Mouse (Mus musculus) hindbrain, embryonic 16.5 days (tissue): Measurements from ENCODE around the gene Med24. TPM values are rescaled to one million over a fixed set of nuclear protein-coding genes. Genes with fewer than 3 reads are reported as not detected.

Source experiments
- ATAC-seq: fragments of 200-750 bp; cut with Nextera tagmentation; 2 replicates; pipeline ENCODE4 v1.8.0; 2017; ENCODE audit warnings: moderate TSS enrichment, moderate library complexity
- H3K27ac ChIP-seq: fragments of 300-500 bp; sonication (generic); 2 replicates; pipeline ENCODE4 v1.5.1; 2014; ENCODE audit warnings: low read depth, mild to moderate bottlenecking, control low read depth, low read length, moderate library complexity
- H3K27me3 ChIP-seq: fragments of 300-500 bp; sonication (generic); replicated peaks from 2 replicates; pipeline ENCODE4 v1.6.1; 2014; ENCODE audit warnings: low read length; ENCODE audit not compliant: control insufficient read depth, insufficient read depth
- H3K36me3 ChIP-seq: fragments of 300-500 bp; sonication (generic); 2 replicates; pipeline ENCODE4 v1.6.1; 2014; ENCODE audit warnings: mild to moderate bottlenecking, low read length, moderate library complexity, mixed read lengths; ENCODE audit not compliant: control insufficient read depth, insufficient read depth
- H3K4me1 ChIP-seq: fragments of 300-500 bp; sonication (generic); 2 replicates; pipeline ENCODE4 v1.6.1; 2014; ENCODE audit warnings: low read depth, low read length; ENCODE audit not compliant: control insufficient read depth, insufficient read depth
- H3K4me2 ChIP-seq: fragments of 300-500 bp; sonication (generic); 2 replicates; pipeline ENCODE4 v1.6.1; 2014; ENCODE audit warnings: mild to moderate bottlenecking, low read length, control low read depth, moderate library complexity
- H3K4me3 ChIP-seq: fragments of 300-500 bp; sonication (generic); 2 replicates; pipeline ENCODE4 v1.5.1; 2014; ENCODE audit warnings: mild to moderate bottlenecking, low read length, control low read depth, moderate library complexity
- H3K9ac ChIP-seq: fragments of 300-500 bp; sonication (generic); 2 replicates; pipeline ENCODE4 v1.6.1; 2014; ENCODE audit warnings: low read depth, mild to moderate bottlenecking, control low read depth, low read length, moderate library complexity
- H3K9me3 ChIP-seq: fragments of 300-500 bp; sonication (generic); 2 replicates; pipeline ENCODE4 v1.6.1; 2014; ENCODE audit warnings: mild to moderate bottlenecking, low read length, moderate library complexity; ENCODE audit not compliant: control insufficient read depth
- WGBS: fragments of 180-500 bp; shearing (Covaris S2); extraction: QIAGEN DNeasy Blood & Tissue Kit; methylation state at CpG from one replicate; pipeline ENCODE4 v1.1.7; 2014; 5-methylcytosine and 5-hydroxymethylcytosine counted together
- polyA plus RNA-seq: library from polyadenylated mRNA; unstranded; fragments of >200 nt; fragmentation: Nextera tagmentation; extraction: Ambion mirVana; gene quantifications from 2 replicates; pipeline ENCODE4 v1.2.1, GENCODE M21; 2015

Med24 gene
- polyA plus RNA-seq, 1 experiment from 2014 or later: 62.5 TPM

DNA sequence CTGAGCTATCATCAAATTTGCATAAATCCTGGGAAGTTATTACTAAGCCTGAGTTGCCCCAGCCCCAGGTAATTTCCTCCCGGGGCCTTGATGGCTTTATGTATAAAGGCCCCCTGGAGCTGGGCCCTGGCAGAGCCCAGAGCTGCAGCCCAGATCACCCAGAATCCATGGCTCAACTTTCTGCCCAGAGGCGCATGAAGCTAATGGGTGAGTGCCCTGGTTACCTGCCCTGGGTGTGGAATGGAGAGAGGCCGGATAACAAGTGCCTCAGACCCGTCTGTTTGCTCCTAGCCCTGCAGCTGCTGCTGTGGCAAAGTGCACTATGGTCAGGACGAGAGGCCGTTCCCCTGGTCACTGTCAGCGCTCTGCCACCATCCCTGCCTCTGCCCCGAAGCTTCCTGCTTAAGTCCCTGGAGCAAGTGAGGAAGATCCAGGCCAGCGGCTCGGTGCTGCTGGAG lies 28.0 kb downstream of the Med24 start, which contains the start of gene Csf3:
TSS of gene Csf3 (plus strand) at position 51 of the 458 bp plus-strand sequence.
- WGBS: 41% methylated on average over 10 of the region's 10 CpGs
- H3K27ac ChIP-seq: no peak within 1 kb of the TSS
- no peak within 1 kb of the TSS for H3K9ac ChIP-seq
- H3K4me1 ChIP-seq: no peaks in the 10 kb centered on the region
- no peak for ATAC-seq
- H3K4me3 ChIP-seq: no peak within 1 kb of the TSS
- no peaks in the 10 kb centered on the region for H3K27me3 ChIP-seq
- no peaks in the 10 kb centered on the region for H3K9me3 ChIP-seq
- H3K4me2 ChIP-seq: no peak within 1 kb of the TSS
- peaks cover 18% of the 10 kb centered on the region for H3K36me3 ChIP-seq

DNA sequence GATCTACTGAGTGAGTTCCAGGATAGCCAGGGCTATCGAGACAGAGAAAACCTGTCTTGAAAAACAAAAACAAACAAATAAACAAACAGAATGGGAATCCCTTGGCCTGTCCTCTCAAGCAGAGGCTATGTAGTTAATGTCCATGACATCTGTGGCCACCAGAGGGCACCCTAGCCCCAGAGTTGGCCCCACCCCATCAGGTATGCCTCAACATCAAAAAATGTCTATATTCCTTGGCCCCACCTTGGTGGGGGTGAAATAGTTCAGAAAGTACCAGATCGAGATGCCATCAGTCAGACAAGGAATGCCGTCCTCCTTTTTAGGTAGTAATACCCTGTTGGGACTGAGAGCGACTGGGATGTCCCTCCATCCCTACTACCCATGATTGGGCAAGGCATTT lies 29.3 kb downstream of the Med24 start:
- H3K36me3 ChIP-seq: peaks cover 16% of the 10 kb centered on the region
- H3K9me3 ChIP-seq: no peaks in the 10 kb centered on the region
- H3K9ac ChIP-seq: no peak overlapping the region
- no peaks in the 10 kb centered on the region for H3K27me3 ChIP-seq
- no peak overlapping the region for H3K4me2 ChIP-seq
- 0 out of 2 replicates have a peak, but pooled peaks have one; percentile 53 for ATAC-seq
- 53% methylated on average over 4 of the region's 4 CpGs for WGBS
- H3K4me1 ChIP-seq: no peaks in the 10 kb centered on the region
- no peak overlapping the region for H3K27ac ChIP-seq
- H3K4me3 ChIP-seq: no peak overlapping the region

DNA sequence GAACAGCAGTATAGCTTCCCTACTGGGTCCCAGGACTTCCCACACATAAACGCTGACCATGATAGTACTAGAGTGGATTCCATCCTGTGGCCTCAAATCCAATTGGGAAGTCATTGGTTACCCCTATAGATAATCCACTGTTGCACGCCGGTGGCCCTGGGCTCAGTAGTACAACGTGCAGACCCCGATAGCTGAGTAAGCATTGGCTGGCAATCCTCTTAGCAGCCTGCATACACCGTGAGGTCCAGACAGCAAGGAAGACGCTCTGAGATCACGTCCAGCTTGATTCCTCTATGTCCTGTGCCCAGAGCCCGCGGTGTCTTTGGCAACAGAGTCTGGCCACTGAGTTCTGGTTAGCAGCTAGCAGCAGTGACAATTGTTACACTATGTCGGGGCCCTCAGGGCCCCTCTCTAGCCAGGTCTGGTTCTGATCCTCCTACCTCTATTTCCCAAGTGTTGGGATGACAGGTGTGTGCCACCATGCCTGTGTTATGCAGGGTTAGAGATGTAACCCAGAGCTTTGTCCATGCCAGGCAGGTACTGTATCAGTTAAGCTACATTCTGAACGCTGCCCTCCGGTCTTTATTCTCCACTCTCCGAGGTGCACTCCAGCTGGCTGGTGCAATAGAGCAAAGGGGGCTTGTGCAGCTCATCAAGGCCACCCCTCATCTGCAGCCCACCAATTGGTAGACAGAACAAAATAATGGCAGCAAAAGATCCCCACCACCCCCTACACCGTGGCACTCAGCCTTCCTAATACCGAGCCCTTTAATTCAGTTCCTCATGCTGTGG lies 30.2 kb downstream of the Med24 start:
- no peak overlapping the region for H3K4me3 ChIP-seq
- no peak overlapping the region; the same call in 1 of the 2 replicates for H3K9ac ChIP-seq
- H3K4me1 ChIP-seq: no peaks in the 10 kb centered on the region
- H3K9me3 ChIP-seq: no peaks in the 10 kb centered on the region
- H3K4me2 ChIP-seq: no peak overlapping the region
- H3K27ac ChIP-seq: no peak overlapping the region
- no peaks in the 10 kb centered on the region for H3K27me3 ChIP-seq
- WGBS: 83% methylated on average over 16 of the region's 16 CpGs
- H3K36me3 ChIP-seq: peaks cover 14% of the 10 kb centered on the region
- ATAC-seq: no peak

DNA sequence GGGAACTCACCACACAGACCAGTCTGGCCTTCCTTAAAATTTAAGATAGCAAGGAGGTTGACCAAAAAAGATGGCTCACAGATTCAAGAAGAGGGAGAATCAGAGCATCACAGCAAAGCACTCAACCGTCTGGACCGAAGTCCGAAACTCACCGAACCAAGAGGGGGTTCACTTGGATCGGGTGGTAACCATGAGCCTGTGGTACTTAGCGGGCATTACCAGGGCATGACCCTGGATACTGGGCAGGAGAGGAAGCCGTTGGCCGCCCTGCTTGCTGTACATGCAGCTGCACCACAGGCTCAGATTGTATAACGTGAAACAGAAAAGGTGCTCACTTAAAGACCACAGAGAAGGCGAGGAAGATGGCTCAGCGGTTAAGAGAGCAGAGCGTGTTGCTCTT lies 32.0 kb downstream of the Med24 start:
- H3K9me3 ChIP-seq: no peaks in the 10 kb centered on the region
- WGBS: 90% methylated on average over 12 of the region's 12 CpGs
- peaks cover 22% of the 10 kb centered on the region for H3K36me3 ChIP-seq
- no peak overlapping the region for H3K9ac ChIP-seq
- no peak overlapping the region for H3K4me2 ChIP-seq
- H3K4me3 ChIP-seq: no peak overlapping the region
- no peak for ATAC-seq
- no peaks in the 10 kb centered on the region for H3K27me3 ChIP-seq
- no peak overlapping the region for H3K27ac ChIP-seq
- no peaks in the 10 kb centered on the region for H3K4me1 ChIP-seq

DNA sequence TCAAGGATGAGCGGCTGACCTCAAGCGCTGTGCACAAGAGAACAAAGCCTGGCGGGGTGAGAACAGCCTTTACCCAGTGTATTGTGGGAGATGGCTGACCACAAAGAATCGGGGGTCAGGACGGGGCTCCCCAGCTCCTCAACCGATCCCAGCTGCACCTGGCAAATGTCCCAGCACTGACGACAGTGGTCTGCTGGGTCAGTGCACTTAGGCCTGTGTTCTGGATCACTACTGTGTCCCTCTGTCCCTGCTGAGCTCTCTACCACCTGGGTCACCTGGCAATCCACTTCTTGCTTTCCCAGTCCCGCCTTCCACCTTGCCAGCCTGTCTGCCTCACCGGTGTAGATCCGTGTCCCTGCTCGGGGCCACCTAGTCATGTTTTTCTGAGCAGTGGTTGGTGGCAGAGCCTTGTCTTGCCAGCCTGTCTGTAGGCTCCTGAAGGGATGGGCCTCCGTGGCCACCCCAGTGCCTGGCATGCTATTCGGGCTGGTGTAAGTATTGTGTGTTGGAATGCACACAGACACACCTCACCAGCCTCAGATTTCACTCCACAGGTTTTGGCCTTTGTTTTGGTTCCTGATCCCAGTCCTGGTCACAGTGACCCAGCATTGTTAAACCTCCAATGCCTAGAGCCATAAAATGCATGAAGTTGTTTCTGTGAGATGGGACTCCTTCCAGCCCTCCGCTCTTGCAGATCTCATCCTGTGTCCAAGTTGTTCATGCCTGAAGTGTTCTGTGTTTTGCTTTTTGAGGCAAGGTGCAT lies 32.6 kb downstream of the Med24 start:
- H3K4me2 ChIP-seq: no peak overlapping the region
- no peaks in the 10 kb centered on the region for H3K27me3 ChIP-seq
- no peaks in the 10 kb centered on the region for H3K4me1 ChIP-seq
- peaks cover 28% of the 10 kb centered on the region for H3K36me3 ChIP-seq
- 83% methylated on average over 14 of the region's 14 CpGs for WGBS
- no peak overlapping the region for H3K27ac ChIP-seq
- ATAC-seq: no peak
- H3K9me3 ChIP-seq: no peaks in the 10 kb centered on the region
- H3K4me3 ChIP-seq: no peak overlapping the region
- no peak overlapping the region for H3K9ac ChIP-seq

DNA sequence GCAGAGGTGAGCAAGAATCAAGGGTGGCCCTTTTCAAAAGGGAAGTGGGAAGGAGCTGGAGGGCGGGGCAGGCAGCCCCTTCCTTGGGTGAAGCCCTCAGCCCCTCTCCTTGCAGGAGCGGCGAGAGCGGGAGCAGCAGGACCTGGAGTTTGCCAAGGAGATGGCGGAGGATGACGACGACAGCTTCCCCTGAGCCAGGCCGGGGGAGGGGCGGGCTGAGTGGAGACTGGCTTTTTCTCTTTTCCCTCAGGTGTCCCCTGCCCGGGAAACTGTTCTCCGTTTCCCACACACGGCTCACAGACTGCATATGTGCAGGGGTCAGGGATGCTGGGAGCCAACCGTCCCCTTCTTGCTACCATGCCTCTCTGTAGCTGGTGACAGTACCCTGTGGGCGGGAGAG lies 33.8 kb downstream of the Med24 start:
- Histone ChIP-seq H3K9me3 (no peaks in the 10 kb centered on the region), H3K27ac (no peak overlapping the region), H3K9ac (no peak overlapping the region), H3K36me3 (peaks cover 40% of the 10 kb centered on the region), H3K4me2 (no peak overlapping the region), H3K27me3 (no peaks in the 10 kb centered on the region), H3K4me3 (no peak overlapping the region), H3K4me1 (no peaks in the 10 kb centered on the region)
- no peak for ATAC-seq
- WGBS: 65% methylated on average over 14 of the region's 14 CpGs

DNA sequence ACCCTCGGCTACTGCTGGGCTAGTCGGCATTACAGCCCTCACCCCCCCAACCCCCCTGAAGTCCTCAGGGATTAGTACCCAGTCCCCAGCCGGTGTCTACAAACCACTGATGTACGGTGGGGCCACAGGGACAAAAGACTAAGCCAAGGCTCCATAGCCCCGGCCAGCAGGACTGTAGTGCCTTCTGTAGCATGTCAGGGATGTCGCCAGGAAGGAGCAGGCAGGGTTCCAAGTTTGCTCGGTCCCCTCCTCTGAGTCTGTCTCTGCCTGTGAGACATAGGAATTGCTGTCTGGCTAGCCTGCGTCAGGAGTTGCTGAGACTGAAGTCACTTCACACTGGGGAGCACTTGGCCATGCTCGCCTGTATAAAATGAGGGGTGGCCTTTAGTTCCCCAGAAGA lies 34.9 kb downstream of the Med24 start:
- WGBS: 78% methylated on average over 9 of the region's 9 CpGs
- H3K4me3 ChIP-seq: no peak overlapping the region
- H3K36me3 ChIP-seq: peaks cover 51% of the 10 kb centered on the region
- no peaks in the 10 kb centered on the region for H3K27me3 ChIP-seq
- H3K9me3 ChIP-seq: no peaks in the 10 kb centered on the region
- no peak overlapping the region for H3K4me2 ChIP-seq
- no peak overlapping the region for H3K27ac ChIP-seq
- H3K9ac ChIP-seq: no peak overlapping the region
- ATAC-seq: no peak
- H3K4me1 ChIP-seq: no peaks in the 10 kb centered on the region

DNA sequence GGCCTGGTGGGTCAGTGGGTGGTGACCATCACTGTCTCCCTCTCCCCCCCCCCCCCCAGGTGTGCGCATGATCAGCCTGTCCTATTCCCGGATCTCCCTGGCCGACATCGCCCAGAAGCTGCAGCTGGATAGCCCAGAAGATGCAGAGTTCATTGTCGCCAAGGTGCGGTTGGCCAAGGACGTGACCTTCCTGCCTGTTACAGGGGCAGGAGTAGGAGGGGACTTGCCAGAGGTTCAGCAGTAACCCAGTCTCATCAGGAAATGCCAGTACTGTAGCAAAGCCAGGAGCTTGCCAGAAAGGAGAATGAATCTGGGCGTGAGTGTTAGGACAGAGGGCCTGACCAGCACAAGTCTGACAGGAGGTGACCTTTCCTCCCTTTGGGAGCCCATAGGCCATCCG lies 35.5 kb downstream of the Med24 start:
- Histone ChIP-seq H3K27me3 (no peaks in the 10 kb centered on the region), H3K36me3 (peaks cover 51% of the 10 kb centered on the region), H3K9ac (no peak overlapping the region), H3K4me3 (no peak overlapping the region), H3K27ac (no peak overlapping the region), H3K4me1 (no peaks in the 10 kb centered on the region), H3K4me2 (no peak overlapping the region), H3K9me3 (no peaks in the 10 kb centered on the region)
- ATAC-seq: no peak
- WGBS: 93% methylated on average over 9 of the region's 9 CpGs

DNA sequence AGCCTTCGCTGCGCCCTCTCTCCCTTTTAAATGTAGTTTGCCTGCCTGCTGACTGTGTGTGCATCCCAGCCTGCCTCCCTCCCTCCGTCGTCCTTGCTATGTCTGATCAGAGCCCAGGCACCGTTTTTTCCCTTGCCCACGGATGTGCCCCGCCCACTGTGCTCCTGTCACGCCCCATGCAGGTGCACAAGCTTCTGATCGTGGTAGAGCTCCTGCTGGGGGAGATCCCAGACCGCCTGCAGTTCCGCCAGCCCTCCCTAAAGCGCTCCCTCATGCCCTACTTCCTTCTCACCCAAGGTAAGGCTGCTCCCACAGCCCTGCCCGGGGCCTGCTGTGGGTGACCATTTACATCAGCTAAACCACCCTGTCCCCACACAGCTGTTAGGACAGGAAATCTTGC lies 36.0 kb downstream of the Med24 start:
- no peak overlapping the region for H3K4me2 ChIP-seq
- ATAC-seq: no peak
- no peak overlapping the region for H3K27ac ChIP-seq
- no peak overlapping the region for H3K4me3 ChIP-seq
- 81% methylated on average over 13 of the region's 13 CpGs for WGBS
- H3K9me3 ChIP-seq: no peaks in the 10 kb centered on the region
- H3K36me3 ChIP-seq: peaks cover 53% of the 10 kb centered on the region
- no peaks in the 10 kb centered on the region for H3K4me1 ChIP-seq
- no peaks in the 10 kb centered on the region for H3K27me3 ChIP-seq
- no peak overlapping the region for H3K9ac ChIP-seq
